Mouse (Mus musculus) A20 (cell line): ENCODE data around the gene Gsdma2.
A peak's percentile ranks its signal among the peaks of the same experiment; 100 is the strongest.

ENCODE experiments used
- DNase-seq: peaks from one replicate; pipeline ENCODE4 v3.0.0-alpha.2; 2011; ENCODE audit warnings: low read depth, low spot score

Gene Gsdma2

GRCm38 (mm10) chr11:98664091-98664490, 17.5 kb downstream of the Gsdma2 start, which contains the start of gene Gsdma:
Gene Gsdma (plus strand): TSS chr11:98664351.
- no peak for DNase-seq

DNA sequence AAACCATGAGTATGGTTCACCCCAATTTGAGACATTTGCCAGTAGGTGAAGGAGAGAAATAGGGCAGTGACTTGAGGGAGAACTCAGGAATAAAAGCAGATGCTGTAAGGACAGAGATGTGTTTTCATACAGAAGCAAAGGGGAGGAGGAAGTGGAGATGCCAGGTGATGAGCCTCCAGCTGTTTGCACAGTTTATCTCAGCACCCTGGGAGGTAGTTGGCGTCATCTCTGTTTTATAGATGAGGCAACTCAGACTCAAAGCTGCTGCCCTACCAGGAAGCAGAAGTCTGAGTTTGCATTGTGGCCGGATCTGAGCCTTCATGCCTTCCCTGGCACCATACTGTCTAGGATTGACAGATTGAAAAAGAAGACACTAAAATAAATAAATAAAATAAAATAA, 22.4 kb downstream of the Gsdma2 start:
- DNase-seq = peak; percentile 31

- no peak for DNase-seq
Observed at GRCm38 (mm10) chr11:98671284-98671815, 24.8 kb downstream of the Gsdma2 start.

DNA sequence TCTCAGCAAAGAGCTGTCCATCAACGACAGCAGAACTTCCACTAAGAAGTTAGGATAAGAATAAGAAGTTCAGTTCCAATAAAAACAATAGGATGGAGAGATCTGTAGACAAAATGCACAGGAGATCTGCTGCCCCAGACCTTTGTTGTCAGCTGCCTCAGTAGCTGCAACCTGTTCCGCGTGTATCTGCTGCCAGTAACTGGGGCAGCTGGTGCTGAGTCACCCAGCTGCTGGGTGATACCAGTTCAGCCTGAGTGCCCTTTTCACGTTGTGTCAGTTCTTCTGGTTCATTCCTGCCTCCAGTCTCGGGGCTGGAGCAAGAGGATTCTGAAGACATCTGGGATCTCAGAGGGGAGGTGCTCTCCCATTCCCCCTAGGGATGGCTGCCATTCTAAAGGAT, 25.3 kb downstream of the Gsdma2 start:
- no peak for DNase-seq

GRCm38 (mm10) chr11:98672482-98672881, 25.9 kb downstream of the Gsdma2 start:
- no peak for DNase-seq

GRCm38 (mm10) chr11:98673136-98673535, 26.6 kb downstream of the Gsdma2 start:
- DNase-seq = peak; percentile 74

DNA sequence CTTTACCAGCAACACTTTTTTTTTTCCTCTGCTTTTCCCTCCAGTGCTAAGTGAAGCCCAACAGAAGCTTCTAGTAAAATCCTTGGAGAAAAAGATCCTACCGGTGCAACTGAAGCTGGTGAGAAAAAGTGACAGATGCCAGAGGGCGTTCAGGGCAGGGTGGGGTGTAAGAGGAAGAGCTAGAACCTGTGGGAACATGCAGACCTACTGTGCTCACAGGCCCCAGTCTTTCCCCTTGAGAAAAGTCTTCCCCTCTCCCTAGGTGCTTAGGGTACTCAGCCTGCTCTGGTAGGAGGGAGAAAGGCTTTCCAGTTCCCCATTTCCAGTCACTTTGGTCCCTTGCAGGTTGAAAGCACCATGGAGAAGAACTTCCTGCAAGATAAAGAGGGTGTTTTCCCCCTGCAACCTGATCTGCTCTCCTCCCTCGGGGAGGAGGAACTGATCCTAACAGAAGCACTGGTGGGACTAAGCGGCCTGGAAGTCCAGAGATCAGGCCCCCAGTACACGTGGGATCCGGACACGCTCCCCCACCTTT, 29.3 kb downstream of the Gsdma2 start:
- DNase-seq = no peak

DNA sequence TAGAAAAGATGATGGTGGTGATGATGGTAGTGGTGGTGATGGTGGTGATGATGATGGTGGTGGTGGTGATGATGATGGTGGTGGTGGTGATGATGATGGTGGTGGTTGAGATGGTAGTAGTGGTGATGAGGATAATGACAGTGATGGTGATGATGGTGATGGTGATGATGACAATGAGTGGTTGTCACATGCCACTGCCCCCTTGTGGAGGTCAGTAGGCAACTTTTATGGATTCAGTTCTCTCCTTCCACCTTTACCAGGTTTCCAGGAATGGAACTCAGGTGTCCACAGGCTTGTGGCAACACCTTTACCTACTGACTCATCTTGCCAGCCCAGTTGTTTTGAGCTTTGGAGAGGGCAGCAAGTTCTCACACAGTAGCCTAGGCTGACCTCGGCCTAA, 33.5 kb downstream of the Gsdma2 start:
- peak; percentile 16 for DNase-seq

- peak; percentile 17 for DNase-seq
Observed at GRCm38 (mm10) chr11:98680595-98680994, 34.0 kb downstream of the Gsdma2 start.

DNA sequence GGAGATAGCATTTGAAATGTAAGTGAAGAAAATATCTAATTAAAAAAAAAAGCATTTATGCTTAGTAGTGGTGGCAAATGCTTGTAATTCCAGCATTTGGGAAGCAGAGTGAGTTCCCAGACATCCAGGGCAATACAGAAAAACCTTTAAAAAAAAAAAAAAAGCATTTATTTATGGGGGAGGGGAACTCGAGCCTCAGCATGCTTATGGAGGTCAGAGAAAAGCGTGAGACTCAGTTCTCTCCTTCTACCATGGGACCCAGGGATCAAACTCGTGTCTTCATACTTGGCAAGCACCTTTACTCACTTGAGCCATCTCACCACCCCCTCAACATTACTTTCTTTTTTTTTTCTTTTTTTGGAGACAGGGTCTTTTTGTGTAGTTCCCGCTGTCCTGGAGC, 34.6 kb downstream of the Gsdma2 start:
- DNase-seq = no peak

- peak; percentile 98 for DNase-seq
Observed at GRCm38 (mm10) chr11:98681786-98682745, 35.5 kb downstream of the Gsdma2 start, which contains the start of gene Psmd3. Gene Psmd3 (plus strand): TSS chr11:98682554.

DNA sequence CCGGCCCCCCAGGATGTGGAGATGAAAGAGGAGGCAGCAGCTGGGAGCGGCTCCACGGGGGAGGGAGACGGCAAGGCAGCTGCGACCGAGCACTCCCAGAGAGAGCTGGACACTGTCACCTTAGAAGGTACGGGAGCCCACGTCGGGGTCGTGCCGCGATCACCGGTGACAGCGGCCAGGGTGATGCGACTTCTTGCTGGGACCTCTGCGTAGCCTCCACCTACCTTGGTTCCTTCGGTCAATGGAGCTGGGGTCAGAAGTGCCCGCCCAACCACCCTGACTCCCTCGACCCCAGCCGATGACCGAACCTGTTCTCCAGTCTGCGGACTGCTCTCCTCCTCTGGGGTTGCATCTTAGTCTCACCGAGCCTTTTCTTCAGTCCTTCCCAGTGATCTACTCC, 36.3 kb downstream of the Gsdma2 start:
- no peak for DNase-seq

GRCm38 (mm10) chr11:98685642-98686041, 39.1 kb downstream of the Gsdma2 start:
- no peak for DNase-seq

GRCm38 (mm10) chr11:98686976-98687375, 40.4 kb downstream of the Gsdma2 start:
- DNase-seq = no peak

GRCm38 (mm10) chr11:98688009-98688408, 41.5 kb downstream of the Gsdma2 start:
- DNase-seq = no peak

DNA sequence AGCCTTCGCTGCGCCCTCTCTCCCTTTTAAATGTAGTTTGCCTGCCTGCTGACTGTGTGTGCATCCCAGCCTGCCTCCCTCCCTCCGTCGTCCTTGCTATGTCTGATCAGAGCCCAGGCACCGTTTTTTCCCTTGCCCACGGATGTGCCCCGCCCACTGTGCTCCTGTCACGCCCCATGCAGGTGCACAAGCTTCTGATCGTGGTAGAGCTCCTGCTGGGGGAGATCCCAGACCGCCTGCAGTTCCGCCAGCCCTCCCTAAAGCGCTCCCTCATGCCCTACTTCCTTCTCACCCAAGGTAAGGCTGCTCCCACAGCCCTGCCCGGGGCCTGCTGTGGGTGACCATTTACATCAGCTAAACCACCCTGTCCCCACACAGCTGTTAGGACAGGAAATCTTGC, 46.6 kb downstream of the Gsdma2 start:
- DNase-seq = no peak

DNA sequence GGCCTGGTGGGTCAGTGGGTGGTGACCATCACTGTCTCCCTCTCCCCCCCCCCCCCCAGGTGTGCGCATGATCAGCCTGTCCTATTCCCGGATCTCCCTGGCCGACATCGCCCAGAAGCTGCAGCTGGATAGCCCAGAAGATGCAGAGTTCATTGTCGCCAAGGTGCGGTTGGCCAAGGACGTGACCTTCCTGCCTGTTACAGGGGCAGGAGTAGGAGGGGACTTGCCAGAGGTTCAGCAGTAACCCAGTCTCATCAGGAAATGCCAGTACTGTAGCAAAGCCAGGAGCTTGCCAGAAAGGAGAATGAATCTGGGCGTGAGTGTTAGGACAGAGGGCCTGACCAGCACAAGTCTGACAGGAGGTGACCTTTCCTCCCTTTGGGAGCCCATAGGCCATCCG, 47.2 kb downstream of the Gsdma2 start:
- DNase-seq = no peak

- no peak for DNase-seq
Observed at GRCm38 (mm10) chr11:98694301-98694700, 47.7 kb downstream of the Gsdma2 start.

GRCm38 (mm10) chr11:98695408-98695807, 48.8 kb downstream of the Gsdma2 start:
- DNase-seq = no peak

DNA sequence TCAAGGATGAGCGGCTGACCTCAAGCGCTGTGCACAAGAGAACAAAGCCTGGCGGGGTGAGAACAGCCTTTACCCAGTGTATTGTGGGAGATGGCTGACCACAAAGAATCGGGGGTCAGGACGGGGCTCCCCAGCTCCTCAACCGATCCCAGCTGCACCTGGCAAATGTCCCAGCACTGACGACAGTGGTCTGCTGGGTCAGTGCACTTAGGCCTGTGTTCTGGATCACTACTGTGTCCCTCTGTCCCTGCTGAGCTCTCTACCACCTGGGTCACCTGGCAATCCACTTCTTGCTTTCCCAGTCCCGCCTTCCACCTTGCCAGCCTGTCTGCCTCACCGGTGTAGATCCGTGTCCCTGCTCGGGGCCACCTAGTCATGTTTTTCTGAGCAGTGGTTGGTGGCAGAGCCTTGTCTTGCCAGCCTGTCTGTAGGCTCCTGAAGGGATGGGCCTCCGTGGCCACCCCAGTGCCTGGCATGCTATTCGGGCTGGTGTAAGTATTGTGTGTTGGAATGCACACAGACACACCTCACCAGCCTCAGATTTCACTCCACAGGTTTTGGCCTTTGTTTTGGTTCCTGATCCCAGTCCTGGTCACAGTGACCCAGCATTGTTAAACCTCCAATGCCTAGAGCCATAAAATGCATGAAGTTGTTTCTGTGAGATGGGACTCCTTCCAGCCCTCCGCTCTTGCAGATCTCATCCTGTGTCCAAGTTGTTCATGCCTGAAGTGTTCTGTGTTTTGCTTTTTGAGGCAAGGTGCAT, 50.1 kb downstream of the Gsdma2 start:
- no peak for DNase-seq

DNA sequence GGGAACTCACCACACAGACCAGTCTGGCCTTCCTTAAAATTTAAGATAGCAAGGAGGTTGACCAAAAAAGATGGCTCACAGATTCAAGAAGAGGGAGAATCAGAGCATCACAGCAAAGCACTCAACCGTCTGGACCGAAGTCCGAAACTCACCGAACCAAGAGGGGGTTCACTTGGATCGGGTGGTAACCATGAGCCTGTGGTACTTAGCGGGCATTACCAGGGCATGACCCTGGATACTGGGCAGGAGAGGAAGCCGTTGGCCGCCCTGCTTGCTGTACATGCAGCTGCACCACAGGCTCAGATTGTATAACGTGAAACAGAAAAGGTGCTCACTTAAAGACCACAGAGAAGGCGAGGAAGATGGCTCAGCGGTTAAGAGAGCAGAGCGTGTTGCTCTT, 50.7 kb downstream of the Gsdma2 start:
- no peak for DNase-seq
